Mouse (Mus musculus) central nervous system, embryonic 11.5 days (tissue): ENCODE measurements around the gene Trim59. TPM values are rescaled to one million over a fixed set of nuclear protein-coding genes. Genes with fewer than 3 reads are reported as not detected.

Source experiments
- polyA plus RNA-seq: library from polyadenylated mRNA; depleted of rRNA; stranded (reverse); fragments of >200 nt; gene quantifications from 2 replicates; pipeline ENCODE4 v1.2.3, GENCODE M21; 2012; rRNA removed

Trim59 gene
- 40.6 and 63.3 TPM in 2 replicates for polyA plus RNA-seq

DNA sequence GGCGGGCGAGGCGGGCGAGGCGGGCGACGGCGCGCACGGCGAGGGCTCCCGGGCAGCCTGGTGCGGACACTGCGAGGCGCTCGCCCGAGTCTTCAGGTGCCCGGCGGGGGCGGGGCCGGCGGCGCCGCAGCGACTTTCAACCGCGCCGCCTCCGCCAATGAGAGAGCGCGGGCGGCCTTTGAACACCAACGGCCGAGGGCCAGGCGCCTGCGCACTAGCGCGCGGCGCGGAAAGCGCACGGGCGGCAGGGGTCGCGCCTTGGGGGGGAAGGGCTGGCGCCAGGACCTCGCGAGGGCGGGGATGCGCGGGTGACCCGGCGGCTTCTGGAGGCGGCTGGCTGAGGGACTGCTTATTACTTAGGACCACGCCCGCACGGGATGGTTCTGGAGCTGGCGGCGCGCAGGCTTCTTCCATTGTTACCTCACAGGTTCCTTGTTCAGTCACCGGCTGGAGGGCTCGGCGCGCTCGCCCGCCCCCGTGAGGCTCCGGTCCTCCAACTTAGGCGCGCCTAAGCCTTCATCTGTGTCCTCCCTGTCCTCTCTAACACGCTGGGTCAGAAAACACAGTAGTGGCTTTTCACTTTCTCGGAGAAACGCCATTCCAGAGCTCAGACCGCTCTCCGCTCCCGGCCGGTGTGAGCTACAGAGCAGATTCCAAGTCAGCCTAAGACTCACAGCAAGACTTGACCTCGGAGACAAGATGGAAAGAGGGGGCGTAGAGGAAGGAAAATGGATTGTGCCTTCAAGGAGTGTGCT lies at the start of gene Trim59:
Gene Trim59 (minus strand): TSS at position 111 of the 755 bp plus-strand sequence.

DNA sequence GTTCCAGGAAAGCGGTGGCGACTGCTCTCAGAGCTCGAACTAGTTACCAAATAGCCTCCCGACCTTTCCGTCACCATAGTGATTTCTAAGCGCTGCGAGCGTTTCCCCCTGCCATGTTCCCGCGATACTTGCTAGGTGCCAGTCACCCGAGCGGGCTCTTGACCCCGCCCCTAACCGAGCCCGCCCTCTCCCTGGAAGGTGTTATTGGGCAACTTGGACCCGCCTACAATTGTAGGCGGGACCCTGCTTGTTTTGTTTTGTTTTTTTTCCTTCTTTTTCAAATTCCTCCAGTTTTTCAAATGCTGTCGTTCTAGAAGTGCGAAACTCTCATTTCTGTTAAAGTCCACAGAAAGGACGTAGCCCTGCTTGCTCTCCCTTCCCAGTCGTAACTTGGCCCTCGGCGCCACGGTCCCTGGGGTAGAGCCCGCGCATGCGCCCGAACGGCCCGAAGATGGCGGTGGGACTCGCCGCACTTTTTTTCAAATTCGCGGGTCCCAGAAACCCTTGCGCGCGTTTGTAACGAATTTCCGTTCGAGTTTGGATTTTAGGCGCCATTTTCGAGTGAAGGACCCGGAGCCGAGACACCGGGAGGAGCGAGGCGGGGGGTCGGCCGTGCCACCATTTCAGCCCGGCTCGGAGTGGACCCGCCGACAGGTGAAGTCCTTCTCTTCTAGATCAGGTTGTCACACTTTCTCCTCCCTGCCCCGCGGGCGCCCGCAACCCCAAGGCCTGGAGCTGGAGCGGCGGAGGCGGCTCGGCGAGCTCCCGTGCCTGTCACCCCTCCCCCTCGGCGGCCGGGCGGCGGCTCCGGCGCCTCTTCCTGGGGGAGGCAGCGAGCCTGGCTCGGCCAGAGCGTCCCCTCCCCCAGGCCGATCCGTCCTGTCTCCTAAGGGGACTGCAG lies 39.9 kb downstream of the Trim59 start, which contains the start of the genes Ift80 and Smc4:
Gene Ift80 (minus strand): TSS at position 134 of the 901 bp plus-strand sequence.
Gene Smc4 (plus strand): TSS at position 302 of the 901 bp plus-strand sequence.

Other genes with a start within 250 kb of the Trim59 start
- gene 1110032F04Rik, start 175.2 kb downstream of the Trim59 start, polyA plus RNA-seq = 1.8 and 2.1 TPM in 2 replicates
- gene Ift80, start 40.2 kb downstream of the Trim59 start, polyA plus RNA-seq = 21.9 and 27.0 TPM in 2 replicates
- gene Smc4, start 40.0 kb downstream of the Trim59 start, polyA plus RNA-seq = 91.4 and 92.1 TPM in 2 replicates
- gene Kpna4, start 82.4 kb upstream of the Trim59 start, polyA plus RNA-seq = 35.8 and 40.9 TPM in 2 replicates
- gene Arl14, start 177.7 kb upstream of the Trim59 start, polyA plus RNA-seq = not detected in 2 replicates